Mouse (Mus musculus) heart, postnatal 0 days (tissue): Measurements from ENCODE around the gene Morn1.

ENCODE experiments used
- CTCF ChIP-seq: IDR thresholded peaks from 2 replicates; pipeline ENCODE4 v1.5.1; 2016; ENCODE audit warnings: antibody characterized with exemption, control low read depth, low read depth
- EP300 ChIP-seq: IDR thresholded peaks from 2 replicates; pipeline ENCODE4 v1.6.1; 2016; ENCODE audit warnings: antibody characterized with exemption, low read depth

GRCm38 (mm10) chr4:155090688-155091449 lies 4.5 kb downstream of the Morn1 start:
- TF ChIP-seq CTCF, result no peak
- TF ChIP-seq EP300, result no peak
